Mouse (Mus musculus) hindbrain, embryonic 10.5 days (tissue): ENCODE data around the gene Tomm70a. TPM values are rescaled to one million over a fixed set of nuclear protein-coding genes. Genes with fewer than 3 reads are reported as not detected.

Experiments used
- DNase-seq: peaks from one replicate; pipeline ENCODE4 v3.0.0-alpha.2; 2017; ENCODE audit warnings: low spot score
- H3K27ac ChIP-seq: fragments of 300-500 bp; sonication (generic); 2 replicates; pipeline ENCODE4 v1.5.1; 2016; ENCODE audit warnings: mild to moderate bottlenecking, moderate library complexity
- H3K27me3 ChIP-seq: fragments of 300-500 bp; sonication (generic); 2 replicates; pipeline ENCODE4 v1.6.1; 2016; ENCODE audit warnings: mild to moderate bottlenecking; ENCODE audit not compliant: poor library complexity, insufficient read depth, severe bottlenecking
- H3K36me3 ChIP-seq: fragments of 300-500 bp; sonication (generic); 2 replicates; pipeline ENCODE4 v1.6.1; 2016; ENCODE audit warnings: mild to moderate bottlenecking, moderate library complexity
- H3K4me1 ChIP-seq: fragments of 300-500 bp; sonication (generic); replicated peaks from 2 replicates; pipeline ENCODE4 v1.6.1; 2016; ENCODE audit warnings: mild to moderate bottlenecking
- H3K4me3 ChIP-seq: fragments of 300-500 bp; sonication (generic); 2 replicates; pipeline ENCODE4 v1.5.1; 2016; ENCODE audit warnings: mild to moderate bottlenecking, moderate library complexity
- H3K9me3 ChIP-seq: fragments of 300-500 bp; sonication (generic); 2 replicates; pipeline ENCODE4 v1.6.1; 2016; ENCODE audit warnings: mild to moderate bottlenecking, moderate library complexity
- WGBS: fragments of 180-500 bp; shearing (Covaris S2); methylation state at CpG from one replicate; pipeline ENCODE4 v1.1.7; 2016; 5-methylcytosine and 5-hydroxymethylcytosine counted together
- polyA plus RNA-seq: library from polyadenylated mRNA; unstranded; fragments of >200 nt; fragmentation: Nextera tagmentation; extraction: Ambion mirVana; gene quantifications from 2 replicates; pipeline ENCODE4 v1.2.1, GENCODE M21; 2016

Tomm70a gene
- polyA plus RNA-seq, 1 experiment from 2014 or later = 48.9 TPM

- no peaks in the 10 kb centered on the region for H3K36me3 ChIP-seq
- no peaks in the 10 kb centered on the region for H3K9me3 ChIP-seq
- H3K27me3 ChIP-seq = no peaks in the 10 kb centered on the region
- H3K4me3 ChIP-seq = peak overlapping the region; percentile 98
- H3K4me1 ChIP-seq = peaks cover 16% of the 10 kb centered on the region
- peak overlapping the region; percentile 97 for H3K27ac ChIP-seq
- WGBS = under 1% methylated on average over 59 of the region's 59 CpGs
- DNase-seq = no peak
Measured at GRCm38 (mm10) chr16:57121816-57122415, 413 bp downstream of the Tomm70a start.

- DNase-seq = no peak
- H3K27ac ChIP-seq = 0 out of 2 replicates have a peak overlapping the region, but pooled peaks have one; percentile 97
- 0 out of 2 replicates have a peak, but pooled peaks cover 7% of the 10 kb centered on the region for H3K36me3 ChIP-seq
- no peaks in the 10 kb centered on the region for H3K9me3 ChIP-seq
- H3K27me3 ChIP-seq = no peaks in the 10 kb centered on the region
- 75% methylated on average over 6 of the region's 6 CpGs for WGBS
- H3K4me3 ChIP-seq = peak overlapping the region; percentile 98
- peaks cover 16% of the 10 kb centered on the region for H3K4me1 ChIP-seq
Measured at GRCm38 (mm10) chr16:57122682-57123445, 1.4 kb downstream of the Tomm70a start.

GRCm38 (mm10) chr16:57126268-57126667 lies 4.8 kb downstream of the Tomm70a start:
- H3K9me3 ChIP-seq = no peaks in the 10 kb centered on the region
- H3K27ac ChIP-seq = no peak overlapping the region
- DNase-seq = no peak
- H3K4me3 ChIP-seq = no peak overlapping the region
- WGBS = 79% methylated on average over 4 of the region's 4 CpGs
- H3K27me3 ChIP-seq = no peaks in the 10 kb centered on the region
- H3K4me1 ChIP-seq = peaks cover 22% of the 10 kb centered on the region
- H3K36me3 ChIP-seq = 0 out of 2 replicates have a peak, but pooled peaks cover 7% of the 10 kb centered on the region

GRCm38 (mm10) chr16:57127825-57128224 lies 6.3 kb downstream of the Tomm70a start:
- Histone ChIP-seq H3K36me3 (0 out of 2 replicates have a peak, but pooled peaks cover 7% of the 10 kb centered on the region), H3K9me3 (no peaks in the 10 kb centered on the region)
- 93% methylated on average over 2 of the region's 2 CpGs for WGBS

GRCm38 (mm10) chr16:57130752-57131400 lies 9.4 kb downstream of the Tomm70a start:
- 80% methylated on average over 3 of the region's 3 CpGs for WGBS
- H3K27me3 ChIP-seq = no peaks in the 10 kb centered on the region

More at GRCm38 (mm10) chr16:57127825-57128224, 6.3 kb downstream of the Tomm70a start:
- DNase-seq = no peak
- H3K4me1 ChIP-seq = peaks cover 16% of the 10 kb centered on the region
- no peak overlapping the region for H3K4me3 ChIP-seq
- no peaks in the 10 kb centered on the region for H3K27me3 ChIP-seq
- no peak overlapping the region for H3K27ac ChIP-seq

GRCm38 (mm10) chr16:57131544-57131943 lies 10.0 kb downstream of the Tomm70a start:
- peaks cover 5% of the 10 kb centered on the region for H3K4me1 ChIP-seq
- H3K27me3 ChIP-seq = no peaks in the 10 kb centered on the region
- H3K36me3 ChIP-seq = peaks cover 33% of the 10 kb centered on the region
- no peak overlapping the region for H3K27ac ChIP-seq
- H3K9me3 ChIP-seq = no peaks in the 10 kb centered on the region
- DNase-seq = no peak
- 53% methylated on average over 4 of the region's 4 CpGs for WGBS
- H3K4me3 ChIP-seq = no peak overlapping the region

More at GRCm38 (mm10) chr16:57130752-57131400, 9.4 kb downstream of the Tomm70a start:
- peaks cover 5% of the 10 kb centered on the region for H3K4me1 ChIP-seq
- DNase-seq = no peak
- no peak overlapping the region for H3K4me3 ChIP-seq
- no peak overlapping the region for H3K27ac ChIP-seq
- H3K9me3 ChIP-seq = no peaks in the 10 kb centered on the region
- peaks cover 26% of the 10 kb centered on the region for H3K36me3 ChIP-seq

GRCm38 (mm10) chr16:57132326-57132725 lies 10.8 kb downstream of the Tomm70a start:
- WGBS = 88% methylated on average over 1 of the region's 1 CpGs
- peaks cover 38% of the 10 kb centered on the region for H3K36me3 ChIP-seq
- H3K4me3 ChIP-seq = no peak overlapping the region
- H3K27me3 ChIP-seq = no peaks in the 10 kb centered on the region
- H3K4me1 ChIP-seq = peaks cover 5% of the 10 kb centered on the region
- no peak for DNase-seq
- no peak overlapping the region for H3K27ac ChIP-seq
- H3K9me3 ChIP-seq = no peaks in the 10 kb centered on the region

- WGBS = 95% methylated on average over 6 of the region's 6 CpGs
- peaks cover 46% of the 10 kb centered on the region for H3K36me3 ChIP-seq
- no peaks in the 10 kb centered on the region for H3K27me3 ChIP-seq
- no peaks in the 10 kb centered on the region for H3K9me3 ChIP-seq
- no peak overlapping the region for H3K27ac ChIP-seq
- peaks cover 5% of the 10 kb centered on the region for H3K4me1 ChIP-seq
- DNase-seq = no peak
- H3K4me3 ChIP-seq = no peak overlapping the region
Measured at GRCm38 (mm10) chr16:57133611-57134010, 12.1 kb downstream of the Tomm70a start.

- no peak for DNase-seq
- WGBS = 92% methylated on average over 5 of the region's 5 CpGs
- Histone ChIP-seq H3K9me3 (no peaks in the 10 kb centered on the region), H3K4me3 (no peak overlapping the region), H3K4me1 (no peaks in the 10 kb centered on the region), H3K27ac (no peak overlapping the region), H3K27me3 (no peaks in the 10 kb centered on the region), H3K36me3 (peaks cover 83% of the 10 kb centered on the region)
Measured at GRCm38 (mm10) chr16:57144741-57145140, 23.2 kb downstream of the Tomm70a start.

- H3K36me3 ChIP-seq = peaks cover 98% of the 10 kb centered on the region
- H3K9me3 ChIP-seq = no peaks in the 10 kb centered on the region
- H3K4me3 ChIP-seq = no peak overlapping the region
- WGBS = 95% methylated on average over 4 of the region's 4 CpGs
- no peak overlapping the region for H3K27ac ChIP-seq
- DNase-seq = no peak
- no peaks in the 10 kb centered on the region for H3K27me3 ChIP-seq
- no peaks in the 10 kb centered on the region for H3K4me1 ChIP-seq
Measured at GRCm38 (mm10) chr16:57151437-57151836, 29.9 kb downstream of the Tomm70a start.

- H3K36me3 ChIP-seq = peaks cover 93% of the 10 kb centered on the region
- no peaks in the 10 kb centered on the region for H3K9me3 ChIP-seq
- no peaks in the 10 kb centered on the region for H3K4me1 ChIP-seq
- H3K27ac ChIP-seq = no peak overlapping the region
- H3K27me3 ChIP-seq = no peaks in the 10 kb centered on the region
- no peak for DNase-seq
- no peak overlapping the region for H3K4me3 ChIP-seq
Measured at GRCm38 (mm10) chr16:57155899-57156298, 34.4 kb downstream of the Tomm70a start.

GRCm38 (mm10) chr16:57157076-57157475 lies 35.6 kb downstream of the Tomm70a start:
- no peak for DNase-seq
- no peak overlapping the region for H3K4me3 ChIP-seq
- no peaks in the 10 kb centered on the region for H3K27me3 ChIP-seq
- no peaks in the 10 kb centered on the region for H3K9me3 ChIP-seq
- 86% methylated on average over 4 of the region's 4 CpGs for WGBS
- no peaks in the 10 kb centered on the region for H3K4me1 ChIP-seq
- no peak overlapping the region for H3K27ac ChIP-seq
- peaks cover 93% of the 10 kb centered on the region for H3K36me3 ChIP-seq

GRCm38 (mm10) chr16:57157728-57158127 lies 36.2 kb downstream of the Tomm70a start:
- no peaks in the 10 kb centered on the region for H3K27me3 ChIP-seq
- peaks cover 93% of the 10 kb centered on the region for H3K36me3 ChIP-seq
- no peak overlapping the region for H3K27ac ChIP-seq
- H3K9me3 ChIP-seq = no peaks in the 10 kb centered on the region
- WGBS = 84% methylated on average over 4 of the region's 4 CpGs
- no peaks in the 10 kb centered on the region for H3K4me1 ChIP-seq
- no peak for DNase-seq
- no peak overlapping the region for H3K4me3 ChIP-seq
